Mouse (Mus musculus) liver, embryonic 14.5 days (tissue): ENCODE measurements around the gene Id1.

Experiments used
- CTCF ChIP-seq: IDR thresholded peaks from 2 replicates; pipeline ENCODE4 v1.5.1; 2016; ENCODE audit warnings: antibody characterized with exemption, low read depth, control low read depth
- EP300 ChIP-seq: IDR thresholded peaks from 2 replicates; pipeline ENCODE4 v1.6.1; 2016; ENCODE audit warnings: antibody characterized with exemption, low read depth

DNA sequence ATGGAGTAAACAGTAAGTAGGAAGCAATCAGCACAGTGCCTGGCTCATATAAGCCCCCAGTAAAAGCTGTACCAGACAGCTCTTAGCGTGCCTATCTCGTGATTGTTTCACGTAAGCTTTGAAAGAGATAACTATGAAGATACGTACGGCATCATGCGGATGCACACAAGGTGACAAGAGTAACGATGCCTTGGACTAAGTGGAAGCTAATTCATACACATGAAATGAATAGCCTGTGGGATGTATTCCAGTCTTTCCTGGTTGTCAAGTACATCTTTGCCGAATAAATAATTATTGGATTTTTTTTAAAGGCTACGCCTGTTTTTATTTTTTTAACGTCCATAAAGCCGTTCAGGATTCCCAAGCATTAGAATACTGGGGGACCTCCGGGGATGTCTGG, 49.7 kb upstream of the Id1 start:
- TF ChIP-seq CTCF (no peak), EP300 (no peak)
